Mouse (Mus musculus) stomach, embryonic 16.5 days (tissue): ENCODE measurements around the gene Sgta. TPM values are rescaled to one million over a fixed set of nuclear protein-coding genes. Genes with fewer than 3 reads are reported as not detected.

Experiments used
- ATAC-seq: fragments of 200-750 bp; cut with Nextera tagmentation; 2 replicates; pipeline ENCODE4 v1.8.0; 2017; ENCODE audit warnings: moderate number of reproducible peaks, moderate TSS enrichment; ENCODE audit not compliant: insufficient read depth, low FRiP score
- H3K27ac ChIP-seq: fragments of 300-500 bp; sonication (generic); 2 replicates; pipeline ENCODE4 v1.5.1; 2014; ENCODE audit warnings: low read length
- H3K27me3 ChIP-seq: fragments of 300-500 bp; sonication (generic); 2 replicates; pipeline ENCODE4 v1.6.1; 2014; ENCODE audit warnings: low read length, control low read depth, mixed read lengths; ENCODE audit not compliant: control insufficient read depth, insufficient read depth
- H3K36me3 ChIP-seq: fragments of 300-500 bp; sonication (generic); 2 replicates; pipeline ENCODE4 v1.6.1; 2014; ENCODE audit warnings: low read length; ENCODE audit not compliant: control insufficient read depth, insufficient read depth
- H3K4me1 ChIP-seq: fragments of 300-500 bp; sonication (generic); 2 replicates; pipeline ENCODE4 v1.6.1; 2014; ENCODE audit warnings: low read length, control low read depth, mixed read lengths; ENCODE audit not compliant: control insufficient read depth, insufficient read depth
- H3K4me2 ChIP-seq: fragments of 300-500 bp; sonication (generic); 2 replicates; pipeline ENCODE4 v1.6.1; 2014; ENCODE audit warnings: low read depth, low read length, mixed read lengths
- H3K4me3 ChIP-seq: fragments of 300-500 bp; sonication (generic); replicated peaks from 2 replicates; pipeline ENCODE4 v1.5.1; 2014; ENCODE audit warnings: mild to moderate bottlenecking, low read length
- H3K9ac ChIP-seq: fragments of 300-500 bp; sonication (generic); 2 replicates; pipeline ENCODE4 v1.6.1; 2014; ENCODE audit warnings: low read length
- H3K9me3 ChIP-seq: fragments of 300-500 bp; sonication (generic); replicated peaks from 2 replicates; pipeline ENCODE4 v1.6.1; 2016; ENCODE audit warnings: low read length, control low read depth; ENCODE audit not compliant: control insufficient read depth
- WGBS: fragments of 180-500 bp; shearing (Covaris S2); extraction: QIAGEN DNeasy Blood & Tissue Kit; methylation state at CpG from one replicate; pipeline ENCODE4 v1.1.7; 2014; 5-methylcytosine and 5-hydroxymethylcytosine counted together
- polyA plus RNA-seq: library from polyadenylated mRNA; unstranded; fragments of >200 nt; fragmentation: Nextera tagmentation; extraction: Ambion mirVana; gene quantifications from 2 replicates; pipeline ENCODE4 v1.2.1, GENCODE M21; 2015

The Sgta gene
- polyA plus RNA-seq, 1 experiment from 2014 or later, result 163 TPM

DNA sequence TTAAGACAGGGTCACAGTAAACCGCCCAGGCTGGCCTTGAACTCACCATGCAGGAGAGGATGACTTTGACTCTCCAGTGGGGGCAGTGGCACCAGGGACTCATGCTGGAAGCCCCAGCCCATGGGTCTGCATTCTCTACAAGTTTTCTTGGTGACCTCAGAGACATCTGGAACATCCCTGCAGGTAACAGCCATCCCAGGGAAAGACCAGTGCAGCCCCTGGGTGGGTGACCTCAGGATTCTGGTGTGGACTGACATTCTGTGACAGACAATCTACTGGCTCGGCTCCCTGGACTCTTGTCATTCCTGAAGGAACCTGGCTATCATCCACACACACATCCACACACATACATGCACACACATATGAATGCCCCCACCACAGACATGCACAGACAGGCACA, 44.3 kb downstream of the Sgta start:
- 84% methylated on average over 2 of the region's 2 CpGs for WGBS
- Histone ChIP-seq H3K9ac (no peak overlapping the region), H3K27ac (no peak overlapping the region), H3K36me3 (no peaks in the 10 kb centered on the region), H3K27me3 (no peaks in the 10 kb centered on the region), H3K4me2 (no peak overlapping the region), H3K4me3 (no peak overlapping the region), H3K9me3 (no peaks in the 10 kb centered on the region), H3K4me1 (no peaks in the 10 kb centered on the region)
- no peak for ATAC-seq

DNA sequence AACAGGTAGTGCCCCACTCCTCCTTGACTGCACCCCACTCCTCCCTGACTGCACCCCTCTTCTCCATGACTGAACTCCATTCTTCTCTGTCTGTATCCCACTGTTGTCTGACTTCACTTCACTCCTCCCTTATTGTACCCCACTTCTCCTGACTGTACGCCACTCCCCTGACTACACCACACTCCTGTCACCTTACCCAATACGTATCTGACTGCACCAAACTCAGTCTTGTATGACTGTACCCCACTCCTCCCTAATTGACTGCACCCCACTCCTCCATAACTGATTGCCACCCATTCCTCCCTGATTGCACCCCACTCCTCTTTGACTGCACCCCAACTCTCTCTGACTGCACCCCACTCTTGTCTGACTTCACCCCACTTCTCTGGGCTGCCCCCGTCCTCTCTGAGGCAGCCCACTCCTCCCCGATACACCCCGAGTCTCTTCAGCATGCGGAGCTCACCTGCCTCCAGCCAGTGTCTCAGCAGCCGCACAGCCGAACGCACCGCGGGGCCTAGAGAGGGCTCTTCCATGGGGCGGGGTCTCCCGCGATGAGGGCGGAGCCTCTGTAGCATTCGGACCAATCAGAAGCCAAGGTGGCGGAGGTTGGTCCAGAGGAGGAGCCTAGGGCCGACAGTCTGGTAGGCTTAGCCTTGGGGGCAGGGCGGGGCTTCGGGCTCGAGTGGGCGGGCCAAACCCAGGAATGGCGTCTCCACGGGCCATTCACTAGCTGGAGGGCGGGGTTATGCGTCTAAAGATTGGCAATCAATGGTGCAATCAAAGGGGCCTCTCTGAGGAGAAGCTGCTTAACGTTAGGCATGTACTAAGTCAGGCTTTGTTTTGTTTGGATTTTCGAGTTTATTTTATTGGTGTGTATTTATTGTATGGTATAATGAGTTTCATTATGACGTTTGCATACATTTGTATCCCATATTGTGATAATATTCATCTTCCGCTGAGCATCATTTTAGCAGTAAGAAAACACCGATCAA, 45.3 kb downstream of the Sgta start, which contains the start of gene Gng7:
TSS of gene Gng7 (minus strand) at position 553 of the 992 bp plus-strand sequence.
- no peaks in the 10 kb centered on the region for H3K4me1 ChIP-seq
- H3K4me2 ChIP-seq, result peak within 1 kb of the TSS; percentile 66
- peak within 1 kb of the TSS; percentile 70 for H3K9ac ChIP-seq
- H3K27me3 ChIP-seq, result no peaks in the 10 kb centered on the region
- no peaks in the 10 kb centered on the region for H3K36me3 ChIP-seq
- 9% methylated on average over 31 of the region's 31 CpGs for WGBS
- peak within 1 kb of the TSS; percentile 48 for H3K4me3 ChIP-seq
- ATAC-seq, result peak; percentile 98
- no peak within 1 kb of the TSS for H3K27ac ChIP-seq
- H3K9me3 ChIP-seq, result no peaks in the 10 kb centered on the region

DNA sequence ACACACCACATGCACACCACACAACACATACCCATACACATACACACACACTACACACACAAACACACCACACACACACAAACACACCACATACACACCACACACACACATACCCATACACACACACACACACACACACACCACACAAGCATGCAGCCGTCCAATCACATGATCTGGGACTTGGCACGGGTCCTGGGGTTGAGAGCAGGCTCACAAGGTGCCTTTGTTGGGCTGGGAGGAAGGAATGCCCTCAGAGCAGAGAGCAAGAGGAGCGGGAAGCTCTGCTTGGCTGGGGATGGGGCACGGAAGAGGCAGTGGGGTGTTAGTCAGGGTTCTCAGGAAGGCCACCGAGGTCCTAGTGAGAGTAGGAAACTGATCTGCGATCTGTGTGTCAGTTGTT, 49.1 kb downstream of the Sgta start:
- Histone ChIP-seq H3K27me3 (no peaks in the 10 kb centered on the region), H3K4me1 (no peaks in the 10 kb centered on the region), H3K9me3 (no peaks in the 10 kb centered on the region), H3K27ac (no peak overlapping the region), H3K9ac (no peak overlapping the region), H3K36me3 (no peaks in the 10 kb centered on the region), H3K4me2 (no peak overlapping the region), H3K4me3 (no peak overlapping the region)
- no peak for ATAC-seq
- 66% methylated on average over 6 of the region's 6 CpGs for whole genome bisulfite sequencing

DNA sequence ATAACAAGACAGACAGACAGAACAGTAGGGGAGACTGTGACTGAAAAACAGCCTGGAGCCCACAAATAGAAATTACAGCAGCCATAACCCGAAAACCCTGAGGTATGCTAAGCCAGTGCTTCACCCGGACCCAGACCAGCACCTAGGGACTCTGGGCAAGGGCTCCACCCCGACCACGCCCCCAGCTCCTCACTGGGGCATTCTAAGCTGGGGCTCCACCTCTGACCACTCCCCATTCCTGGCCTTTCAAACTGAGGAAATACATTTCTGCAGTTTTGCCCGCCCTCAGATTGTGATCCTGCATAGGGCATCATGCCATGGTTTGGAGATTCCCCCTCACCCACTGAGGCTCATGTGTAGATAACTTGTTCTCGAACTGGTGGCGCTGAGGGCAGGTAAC, 52.7 kb downstream of the Sgta start:
- ATAC-seq, result peak; percentile 42; the same call in 1 of the 2 replicates
- no peaks in the 10 kb centered on the region for H3K4me1 ChIP-seq
- H3K9ac ChIP-seq, result no peak overlapping the region
- H3K9me3 ChIP-seq, result no peaks in the 10 kb centered on the region
- H3K27ac ChIP-seq, result no peak overlapping the region
- H3K4me2 ChIP-seq, result no peak overlapping the region
- no peak overlapping the region for H3K4me3 ChIP-seq
- WGBS, result 28% methylated on average over 7 of the region's 7 CpGs
- H3K36me3 ChIP-seq, result no peaks in the 10 kb centered on the region
- no peaks in the 10 kb centered on the region for H3K27me3 ChIP-seq

DNA sequence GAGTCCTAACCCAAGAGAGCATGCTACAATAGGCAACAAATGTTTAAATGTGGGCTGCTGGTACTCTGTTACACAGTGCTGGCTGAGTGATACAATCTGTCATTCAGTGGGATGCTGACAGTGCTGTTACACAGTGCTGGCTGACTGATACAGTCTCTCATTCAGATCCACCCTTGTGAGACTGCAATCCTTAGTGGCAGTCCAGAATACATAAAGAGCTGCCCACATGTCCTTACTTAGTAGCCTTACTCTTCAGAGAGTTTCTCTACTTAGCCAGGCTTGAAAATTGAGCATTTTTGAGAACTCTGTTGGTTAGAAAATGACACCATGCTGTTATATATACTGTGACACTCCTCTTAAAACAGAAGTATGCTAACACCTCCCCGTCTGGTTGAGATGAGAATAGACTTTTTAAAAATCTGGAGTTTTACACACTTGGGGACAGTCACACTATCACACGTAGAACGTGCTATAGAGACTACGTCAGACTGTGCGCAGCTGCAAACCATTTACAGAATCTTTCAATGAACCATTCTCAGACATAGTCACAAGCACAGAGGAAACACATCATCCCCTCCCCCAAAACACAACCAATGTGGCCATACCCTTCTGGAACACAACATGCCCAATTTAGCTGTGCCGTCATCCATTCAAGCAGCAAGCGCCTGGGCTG, 53.8 kb downstream of the Sgta start:
- no peak overlapping the region for H3K27ac ChIP-seq
- no peak for ATAC-seq
- H3K4me3 ChIP-seq, result no peak overlapping the region
- H3K36me3 ChIP-seq, result no peaks in the 10 kb centered on the region
- 90% methylated on average over 7 of the region's 7 CpGs for WGBS
- no peak overlapping the region for H3K4me2 ChIP-seq
- no peaks in the 10 kb centered on the region for H3K9me3 ChIP-seq
- H3K9ac ChIP-seq, result no peak overlapping the region
- no peaks in the 10 kb centered on the region for H3K4me1 ChIP-seq
- H3K27me3 ChIP-seq, result no peaks in the 10 kb centered on the region

DNA sequence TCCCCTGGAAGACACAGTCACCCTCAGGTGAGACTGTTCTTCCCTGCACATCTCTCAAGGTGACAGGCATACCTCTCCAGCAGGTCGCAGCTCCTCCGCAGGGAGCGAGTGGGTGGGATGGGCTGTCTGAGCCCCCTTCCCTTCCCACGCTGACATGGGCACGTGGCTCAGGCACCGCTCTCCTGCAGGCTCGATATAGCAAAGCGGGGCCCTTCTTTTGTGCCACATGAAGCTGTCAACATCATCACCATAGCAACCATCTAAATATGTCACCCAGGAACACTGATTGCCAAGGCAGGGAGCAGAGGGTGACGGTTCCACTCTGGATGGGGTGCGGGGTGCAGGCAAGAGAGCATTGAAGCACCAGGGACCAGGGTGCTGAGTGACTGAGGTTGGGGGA, 58.8 kb downstream of the Sgta start:
- ATAC-seq, result no peak
- Histone ChIP-seq H3K9me3 (no peaks in the 10 kb centered on the region), H3K9ac (no peak overlapping the region), H3K27me3 (no peaks in the 10 kb centered on the region; the same call in 1 of the 2 replicates), H3K4me2 (no peak overlapping the region), H3K36me3 (no peaks in the 10 kb centered on the region), H3K4me3 (no peak overlapping the region), H3K27ac (no peak overlapping the region), H3K4me1 (peaks cover 4% of the 10 kb centered on the region; the same call in 1 of the 2 replicates)
- WGBS, result 53% methylated on average over 10 of the region's 10 CpGs

DNA sequence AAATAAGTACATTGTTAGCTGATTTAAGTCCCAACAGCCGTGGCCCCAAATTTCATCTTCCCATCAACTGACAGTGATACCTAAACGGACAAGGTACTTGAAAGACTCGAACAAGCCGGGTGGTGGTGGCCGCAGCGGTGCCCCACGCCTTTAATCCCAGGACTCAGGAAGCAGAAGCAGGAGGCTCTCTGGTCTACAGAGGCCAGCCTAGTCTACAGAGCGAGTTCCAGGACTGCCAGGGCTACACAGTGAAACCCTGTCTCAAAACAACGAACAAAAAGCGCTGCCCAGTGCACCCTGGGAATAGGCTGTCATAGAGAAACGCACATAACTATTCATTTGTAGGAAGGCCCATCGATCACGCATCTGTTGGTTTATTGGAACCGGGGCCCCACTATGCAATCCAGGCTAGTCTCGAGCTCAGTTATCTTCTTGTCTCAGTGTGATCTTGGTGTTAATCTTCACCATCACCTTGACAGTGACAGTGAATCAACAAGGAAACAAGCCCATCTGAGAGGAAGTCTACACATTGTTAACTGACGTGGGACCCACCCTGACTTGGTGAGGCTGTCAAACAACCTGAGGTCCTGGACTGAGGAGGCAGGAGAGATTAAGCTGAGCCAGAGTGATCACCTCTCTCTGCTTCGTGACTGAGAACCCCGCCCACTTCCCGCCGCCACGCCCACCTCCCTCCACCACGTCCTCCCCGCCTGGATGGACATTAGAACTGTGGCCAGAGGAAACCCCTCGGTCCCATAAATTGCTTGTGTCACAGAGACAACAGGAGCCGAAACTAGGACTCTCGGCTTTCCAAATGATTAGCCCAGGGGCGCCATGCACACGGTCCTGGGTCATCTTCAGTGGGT, 59.6 kb downstream of the Sgta start:
- no peak for ATAC-seq
- H3K27me3 ChIP-seq, result no peaks in the 10 kb centered on the region; the same call in 1 of the 2 replicates
- WGBS, result 38% methylated on average over 28 of the region's 28 CpGs
- no peak overlapping the region for H3K9ac ChIP-seq
- no peak overlapping the region for H3K4me2 ChIP-seq
- no peaks in the 10 kb centered on the region for H3K36me3 ChIP-seq
- H3K27ac ChIP-seq, result no peak overlapping the region
- H3K9me3 ChIP-seq, result no peaks in the 10 kb centered on the region
- H3K4me3 ChIP-seq, result no peak overlapping the region
- peaks cover 4% of the 10 kb centered on the region; the same call in 1 of the 2 replicates for H3K4me1 ChIP-seq

DNA sequence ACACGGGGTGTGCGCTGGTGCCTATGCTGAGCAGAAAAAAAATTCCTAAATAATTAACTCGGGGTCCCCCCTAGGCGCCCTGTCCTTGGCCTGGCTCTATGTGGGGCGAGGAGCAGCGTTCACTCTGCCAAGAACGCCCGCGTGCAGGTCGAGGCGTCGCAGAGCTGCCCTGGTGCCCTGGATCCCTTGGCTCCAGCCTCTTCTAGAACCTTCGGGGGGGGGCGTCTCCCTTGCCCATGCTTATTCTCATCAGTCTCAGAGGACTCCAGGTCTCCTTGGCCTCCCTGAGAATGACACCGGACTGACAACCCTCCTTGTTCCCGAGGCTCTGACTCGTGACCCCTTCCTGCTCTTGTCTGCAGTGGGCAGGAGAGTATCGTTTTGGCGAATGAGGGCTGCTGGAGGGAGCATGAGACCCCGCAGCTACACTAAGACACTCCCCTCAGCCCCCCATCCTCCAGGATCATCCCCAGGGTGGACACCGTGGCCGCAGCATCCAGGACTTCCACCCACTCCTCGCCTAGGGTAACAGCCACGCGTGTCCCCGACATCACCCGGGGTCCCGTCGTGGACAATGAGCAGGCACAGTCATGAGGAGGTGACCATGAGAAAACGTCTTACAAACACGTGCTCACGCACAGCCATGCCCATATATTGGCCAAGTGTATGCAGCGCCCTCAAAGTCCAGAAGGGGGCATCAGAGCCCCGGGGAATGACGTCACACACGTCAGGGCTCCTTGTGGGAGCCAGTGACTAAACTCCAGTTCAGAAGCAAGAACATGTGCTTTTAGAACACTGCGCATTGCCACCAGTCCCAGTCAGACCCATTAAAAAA, 60.4 kb downstream of the Sgta start:
- H3K27ac ChIP-seq, result no peak overlapping the region
- peak overlapping the region; percentile 59 for H3K9ac ChIP-seq
- H3K27me3 ChIP-seq, result no peaks in the 10 kb centered on the region; the same call in 1 of the 2 replicates
- H3K4me3 ChIP-seq, result no peak overlapping the region
- no peak overlapping the region; the same call in 1 of the 2 replicates for H3K4me2 ChIP-seq
- H3K9me3 ChIP-seq, result no peaks in the 10 kb centered on the region
- H3K36me3 ChIP-seq, result no peaks in the 10 kb centered on the region
- 24% methylated on average over 37 of the region's 37 CpGs for WGBS
- H3K4me1 ChIP-seq, result peaks cover 4% of the 10 kb centered on the region; the same call in 1 of the 2 replicates
- ATAC-seq, result peak; percentile 49; the same call in 1 of the 2 replicates
